Mouse (Mus musculus): ENCODE data around the gene Inf2. TPM values are rescaled to one million over a fixed set of nuclear protein-coding genes. Genes with fewer than 3 reads are reported as not detected.

The Inf2 gene
- 9.2 TPM for polyA plus RNA-seq (2017; shearing (Covaris generic))

DNA sequence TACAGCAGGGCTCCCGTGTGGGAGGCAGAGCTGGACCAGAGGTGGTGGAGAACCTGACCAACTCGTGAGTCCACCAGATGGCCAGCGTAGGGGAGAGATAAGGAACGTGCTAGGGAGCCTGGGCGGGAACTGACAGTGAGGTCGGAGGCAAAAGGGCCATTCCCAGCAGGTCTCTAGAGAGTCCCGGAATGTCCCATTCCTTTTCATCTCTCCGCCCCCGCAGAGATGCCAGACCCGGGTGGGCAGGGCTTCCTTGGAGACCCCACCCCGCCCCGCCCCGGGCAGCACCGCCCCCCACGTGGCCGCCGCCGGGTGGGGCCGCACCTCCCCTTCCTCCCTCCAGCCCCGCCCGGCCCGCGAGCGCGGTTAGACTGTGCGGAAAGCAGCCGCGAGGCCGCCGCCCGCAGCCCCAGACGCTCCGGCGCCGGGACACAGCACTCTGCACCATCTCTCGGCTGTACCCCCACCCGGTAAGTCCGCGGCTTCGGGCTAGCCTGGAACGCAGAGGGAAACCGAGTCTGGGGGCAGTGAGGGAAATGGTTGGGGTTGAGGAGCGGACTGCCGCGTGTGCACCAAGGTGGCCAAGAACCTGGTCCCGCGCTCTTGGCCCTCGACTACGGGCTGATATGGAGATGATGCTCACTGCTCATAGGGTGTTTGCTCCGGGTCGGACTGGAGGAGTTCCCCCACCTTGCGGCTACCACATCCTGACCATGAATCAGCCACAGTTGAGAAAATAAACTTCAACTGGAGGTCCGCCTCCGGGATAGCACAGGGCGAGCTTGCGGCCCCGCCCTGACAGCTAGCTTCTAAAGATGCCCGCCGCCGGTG lies at the start of gene Inf2:
Gene Inf2, plus strand, starts transcription at position 359 of the 831 bp plus-strand sequence.

DNA sequence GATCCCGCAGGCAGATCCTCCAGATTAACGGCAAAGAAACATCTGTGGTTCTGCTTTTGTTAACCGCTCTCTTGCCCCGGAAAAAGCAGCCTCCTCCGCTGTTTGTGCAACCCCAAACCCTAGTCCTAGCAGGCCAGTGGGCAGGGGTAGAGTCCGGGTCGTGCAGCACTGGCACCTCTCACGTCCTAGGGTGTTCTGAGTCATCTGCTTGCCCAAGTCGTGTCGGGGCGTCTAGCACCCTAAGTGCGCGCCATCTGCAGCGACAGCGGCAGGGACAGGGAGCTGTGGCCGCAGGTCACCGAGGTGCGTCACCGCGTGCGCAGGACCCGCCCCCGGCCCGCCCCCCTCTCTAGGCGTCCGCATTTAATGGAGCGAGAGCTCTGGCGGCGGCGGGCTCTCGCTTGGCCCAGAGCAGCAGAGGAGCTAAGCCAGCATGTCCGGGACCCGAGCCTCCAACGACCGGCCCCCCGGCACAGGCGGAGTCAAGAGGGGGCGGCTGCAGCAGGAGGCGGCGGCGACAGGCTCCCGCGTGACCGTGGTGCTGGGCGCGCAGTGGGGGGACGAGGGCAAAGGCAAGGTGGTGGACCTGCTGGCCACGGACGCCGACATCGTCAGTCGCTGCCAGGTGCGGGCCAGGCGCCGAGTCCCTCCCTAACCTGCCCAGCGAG lies 31.2 kb downstream of the Inf2 start, which contains the start of gene Adssl1:
Gene Adssl1, plus strand, starts transcription at position 360 of the 668 bp plus-strand sequence.

DNA sequence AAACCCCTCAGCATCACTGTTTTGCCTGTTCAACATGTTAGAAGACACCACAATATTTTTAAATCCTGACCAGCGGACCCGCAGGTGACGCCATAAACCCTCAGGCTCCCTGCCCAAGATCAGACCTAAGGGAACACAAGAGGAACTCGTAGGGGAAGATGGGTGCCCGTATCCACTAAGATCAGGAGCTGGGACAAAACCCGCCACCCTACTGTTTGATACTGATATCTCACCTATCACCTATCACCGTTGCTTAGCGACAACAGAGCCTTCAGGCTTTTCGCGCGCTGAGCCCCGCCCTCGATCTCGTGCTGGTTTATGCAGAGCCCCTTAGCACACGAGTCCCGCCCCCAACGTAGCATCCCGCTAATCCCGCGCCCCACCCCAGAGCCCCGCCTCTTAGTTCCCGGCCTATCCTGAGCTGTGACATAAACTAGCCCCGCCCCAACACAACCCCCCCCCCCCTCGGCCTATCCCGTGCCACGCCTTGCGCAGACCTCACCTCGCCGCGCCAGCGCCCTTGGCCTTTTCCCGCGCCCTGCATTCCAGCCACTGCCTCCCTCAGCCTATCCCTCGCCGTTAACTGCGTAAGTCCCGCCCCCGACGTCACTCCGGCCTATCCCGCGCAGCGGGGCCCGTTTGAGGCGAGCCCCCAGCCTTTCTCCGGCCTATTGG lies 55.7 kb downstream of the Inf2 start, which contains the start of gene Siva1:
Gene Siva1, plus strand, starts transcription at position 500 of the 675 bp plus-strand sequence.

Other genes with a start within 250 kb of the Inf2 start
- gene A530016L24Rik, start 99.3 kb upstream of the Inf2 start, polyA plus RNA-seq (2017; shearing (Covaris generic)): not detected
- gene Tmem179, start 72.0 kb upstream of the Inf2 start, polyA plus RNA-seq (2017; shearing (Covaris generic)): not detected
- gene Adssl1, start 31.3 kb downstream of the Inf2 start, polyA plus RNA-seq (2017; shearing (Covaris generic)): 0.32 TPM
- gene Siva1, start 55.9 kb downstream of the Inf2 start, polyA plus RNA-seq (2017; shearing (Covaris generic)): 26.9 TPM
- gene Akt1, start 86.1 kb downstream of the Inf2 start, polyA plus RNA-seq (2017; shearing (Covaris generic)): 102 TPM
- 3.8 TPM for gene Zbtb42, start 90.0 kb downstream of the Inf2 start, polyA plus RNA-seq (2017; shearing (Covaris generic))
- gene Cep170b, start 131.7 kb downstream of the Inf2 start, polyA plus RNA-seq (2017; shearing (Covaris generic)): 9.9 TPM
- not detected for gene Pld4, start 171.9 kb downstream of the Inf2 start, polyA plus RNA-seq (2017; shearing (Covaris generic))
- gene Ahnak2, start 213.9 kb downstream of the Inf2 start, polyA plus RNA-seq (2017; shearing (Covaris generic)): not detected
- gene Clba1, start 220.2 kb downstream of the Inf2 start, polyA plus RNA-seq (2017; shearing (Covaris generic)): not detected
- 44.3 TPM for gene Cdca4, start 240.6 kb downstream of the Inf2 start, polyA plus RNA-seq (2017; shearing (Covaris generic))